Mouse (Mus musculus) macrophage (primary cell): ENCODE measurements around the gene Mcm2. TPM values are rescaled to one million over a fixed set of nuclear protein-coding genes. Genes with fewer than 3 reads are reported as not detected.

ENCODE experiments used
- H3K27ac ChIP-seq: fragments of 350-480 bp; formaldehyde crosslinking; 2 replicates; pipeline ENCODE4 v1.9.0; 2021
- H3K36me3 ChIP-seq: fragments of 350-480 bp; formaldehyde crosslinking; 2 replicates; pipeline ENCODE4 v1.9.0; 2021; ENCODE audit errors: inconsistent target
- H3K4me3 ChIP-seq: fragments of 350-480 bp; formaldehyde crosslinking; 2 replicates; pipeline ENCODE4 v1.9.0; 2021; ENCODE audit errors: inconsistent target
- H3K79me2 ChIP-seq: fragments of 350-480 bp; formaldehyde crosslinking; 2 replicates; pipeline ENCODE4 v1.9.0; 2021; ENCODE audit errors: inconsistent target
- WGBS: methylation state at CpG from one replicate; pipeline ENCODE4 v1.1.7; 2026; ENCODE audit warnings: inconsistent platforms; ENCODE audit not compliant: missing documents; 5-methylcytosine and 5-hydroxymethylcytosine counted together
- polyA plus RNA-seq: library from polyadenylated mRNA; stranded (reverse); fragments of 250-400 nt; gene quantifications from 3 replicates; pipeline ENCODE4 v1.2.4, GENCODE M21; 2018; ENCODE audit warnings: inconsistent platforms

Gene Mcm2
- polyA plus RNA-seq, 1 experiment from 2014 or later, result 17.8 TPM

DNA sequence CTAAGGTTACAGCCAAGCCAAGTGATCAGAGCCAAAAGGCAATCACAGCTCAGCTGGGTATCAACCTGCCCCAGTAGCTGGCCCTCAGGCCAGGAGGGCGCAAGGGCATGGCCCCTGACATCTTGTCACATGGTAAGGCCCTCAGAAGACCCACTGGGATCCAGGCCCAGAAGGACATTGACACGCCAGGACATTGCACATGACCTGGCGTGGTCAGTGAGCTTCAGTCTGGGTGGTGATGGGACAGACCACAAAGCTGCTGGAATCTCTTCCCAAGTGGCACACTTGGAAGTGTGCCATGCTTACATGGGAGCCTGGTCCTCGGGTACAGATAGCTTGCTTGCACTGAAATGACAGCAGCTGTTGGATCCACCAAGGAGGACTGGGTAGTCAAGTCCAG is 14.4 kb upstream of the Mcm2 start:
- Histone ChIP-seq H3K79me2 (peaks cover 16% of the 10 kb centered on the region; the same call in 1 of the 2 replicates), H3K36me3 (peaks cover 47% of the 10 kb centered on the region), H3K4me3 (no peak overlapping the region), H3K27ac (no peak overlapping the region)
- WGBS, result 88% methylated on average over 4 of the region's 4 CpGs

DNA sequence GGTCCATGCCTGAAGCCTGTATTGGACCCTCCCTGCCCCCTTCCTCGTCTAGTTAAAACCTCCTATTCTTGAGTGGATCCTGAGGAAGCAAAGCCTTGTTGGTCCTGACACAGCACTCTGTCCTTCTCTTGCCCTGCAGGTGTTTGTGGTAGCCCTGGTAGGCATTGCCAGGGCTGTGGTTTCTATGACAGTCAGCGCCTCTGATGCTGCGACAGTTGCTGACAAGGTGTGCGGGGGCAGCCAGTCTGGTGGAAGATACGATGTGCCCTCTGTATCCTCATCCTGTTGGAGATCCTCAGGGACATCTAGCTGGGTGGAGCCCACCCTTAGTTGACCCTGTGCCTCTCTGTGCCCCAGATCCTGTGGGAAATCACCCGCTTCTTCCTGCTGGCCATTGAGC is 10.6 kb upstream of the Mcm2 start:
- 89% methylated on average over 6 of the region's 6 CpGs for WGBS
- Histone ChIP-seq H3K36me3 (peaks cover 63% of the 10 kb centered on the region), H3K27ac (no peak overlapping the region), H3K79me2 (peaks cover 55% of the 10 kb centered on the region), H3K4me3 (no peak overlapping the region)

GRCm38 (mm10) chr6:88906369-88907108 is 8.0 kb upstream of the Mcm2 start:
- Histone ChIP-seq H3K4me3 (no peak overlapping the region), H3K79me2 (peaks cover 76% of the 10 kb centered on the region), H3K27ac (peak overlapping the region; percentile 93), H3K36me3 (peaks cover 51% of the 10 kb centered on the region)
- WGBS, result 21% methylated on average over 16 of the region's 16 CpGs

- peaks cover 36% of the 10 kb centered on the region for H3K36me3 ChIP-seq
- H3K79me2 ChIP-seq, result peaks cover 84% of the 10 kb centered on the region
- H3K27ac ChIP-seq, result peak overlapping the region; percentile 93
- H3K4me3 ChIP-seq, result no peak overlapping the region
- WGBS, result 96% methylated on average over 7 of the region's 7 CpGs
Observed at GRCm38 (mm10) chr6:88905042-88905441, 6.5 kb upstream of the Mcm2 start.

DNA sequence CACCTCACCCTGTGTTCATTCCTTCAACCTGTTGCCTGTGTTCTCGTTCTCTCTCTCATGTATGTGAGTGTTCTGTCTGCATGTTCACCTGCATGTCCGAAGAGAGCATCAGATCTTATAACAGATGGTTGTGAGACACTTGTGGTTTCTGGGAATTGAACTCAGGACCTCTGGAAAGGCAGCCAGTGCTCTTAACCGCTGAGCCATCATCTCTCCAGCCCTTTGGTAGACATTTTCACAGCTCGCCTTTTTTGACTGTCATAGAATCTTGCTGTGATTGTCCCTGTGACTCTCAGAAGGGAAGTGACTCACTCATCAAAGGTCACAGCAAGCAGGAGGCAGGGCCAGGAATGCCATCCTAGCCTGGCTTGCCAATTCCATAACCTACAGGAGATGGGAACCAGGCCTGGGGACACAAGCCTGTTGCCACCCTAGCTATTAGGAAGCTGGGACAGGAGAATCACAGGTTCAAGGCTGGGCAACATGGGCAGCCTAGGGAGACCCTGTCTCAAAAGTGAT is 5.9 kb upstream of the Mcm2 start:
- H3K4me3 ChIP-seq, result peak overlapping the region; percentile 89; the same call in 1 of the 2 replicates
- H3K79me2 ChIP-seq, result peaks cover 84% of the 10 kb centered on the region
- peak overlapping the region; percentile 93 for H3K27ac ChIP-seq
- peaks cover 30% of the 10 kb centered on the region for H3K36me3 ChIP-seq
- WGBS, result 73% methylated on average over 4 of the region's 4 CpGs

DNA sequence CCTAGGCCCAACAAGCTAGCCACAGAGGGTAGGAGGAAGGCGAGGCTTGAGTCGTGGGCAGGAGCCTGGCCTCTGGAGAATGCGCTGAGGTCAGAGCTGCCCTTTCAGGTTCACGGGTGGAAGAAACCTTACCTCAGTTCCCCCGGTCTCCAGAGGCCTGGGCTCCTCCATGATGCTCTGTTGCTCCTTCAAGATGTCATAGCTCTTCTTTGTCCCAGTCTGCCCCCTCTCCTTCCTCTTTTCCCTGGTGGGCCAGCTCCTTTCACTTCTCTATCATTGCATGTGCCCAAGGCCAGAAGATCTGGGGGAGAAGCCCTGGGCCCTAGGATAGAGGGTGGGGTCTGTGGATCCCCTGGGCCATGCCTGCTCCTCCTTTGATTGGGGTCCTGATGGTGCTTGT is 5.1 kb upstream of the Mcm2 start:
- Histone ChIP-seq H3K4me3 (peak overlapping the region; percentile 89), H3K36me3 (peaks cover 22% of the 10 kb centered on the region), H3K79me2 (peaks cover 75% of the 10 kb centered on the region), H3K27ac (peak overlapping the region; percentile 93)
- WGBS, result 43% methylated on average over 5 of the region's 5 CpGs

- 0 out of 2 replicates have a peak, but pooled peaks cover 7% of the 10 kb centered on the region for H3K36me3 ChIP-seq
- H3K4me3 ChIP-seq, result peak within 1 kb of the TSS; percentile 89
- peaks cover 72% of the 10 kb centered on the region for H3K79me2 ChIP-seq
- peak within 1 kb of the TSS; percentile 93 for H3K27ac ChIP-seq
- WGBS, result under 1% methylated on average over 61 of the region's 66 CpGs
Observed at GRCm38 (mm10) chr6:88901947-88902820, 3.6 kb upstream of the Mcm2 start, which contains the start of gene Tpra1. Gene Tpra1 (plus strand): TSS chr6:88902251.

GRCm38 (mm10) chr6:88901471-88901870 is 2.9 kb upstream of the Mcm2 start:
- 4% methylated on average over 5 of the region's 5 CpGs for WGBS
- Histone ChIP-seq H3K27ac (peak overlapping the region; percentile 93), H3K79me2 (peaks cover 72% of the 10 kb centered on the region), H3K36me3 (0 out of 2 replicates have a peak, but pooled peaks cover 5% of the 10 kb centered on the region), H3K4me3 (peak overlapping the region; percentile 89)

DNA sequence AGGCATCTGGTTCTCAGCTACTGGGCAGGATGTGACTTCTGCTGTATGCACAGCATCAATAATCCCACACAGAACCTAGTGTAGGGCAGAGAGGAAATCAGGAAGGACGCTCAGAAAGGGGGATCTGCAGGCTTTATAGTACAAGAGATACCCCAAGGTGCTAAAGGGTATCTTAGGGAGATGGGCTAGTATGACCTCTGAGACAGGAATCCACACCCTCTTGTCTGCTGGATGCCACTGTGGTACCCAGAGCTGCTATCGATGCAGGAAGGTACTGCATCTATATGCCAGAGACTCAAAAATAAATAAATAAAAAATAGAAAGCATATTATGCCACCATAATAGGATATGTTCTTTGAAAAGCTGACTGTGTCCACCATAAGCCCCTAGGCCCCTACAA is 1.0 kb upstream of the Mcm2 start:
- no peak overlapping the region for H3K27ac ChIP-seq

DNA sequence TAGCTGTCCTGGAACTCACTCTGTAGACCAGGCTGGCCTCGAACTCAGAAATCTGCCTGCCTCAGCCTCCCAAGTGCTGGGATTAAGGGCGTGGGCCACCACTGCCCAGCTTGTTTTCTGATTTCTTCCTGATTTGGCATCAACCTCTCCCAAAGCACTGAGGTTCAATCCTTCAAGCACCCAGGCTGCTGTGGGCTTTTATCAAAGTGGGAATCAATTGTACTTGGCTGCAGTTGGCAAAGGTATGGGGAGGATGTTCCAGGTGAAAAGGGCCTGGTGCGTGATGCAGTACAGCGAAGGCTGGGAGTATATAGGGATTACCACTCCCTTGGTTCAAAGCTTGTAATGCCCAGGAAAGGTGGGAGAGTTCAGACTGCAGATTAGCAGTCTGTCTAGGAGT is 506 bp upstream of the Mcm2 start:
- peak overlapping the region; percentile 90 for H3K4me3 ChIP-seq
- no peaks in the 10 kb centered on the region for H3K36me3 ChIP-seq
- peaks cover 70% of the 10 kb centered on the region for H3K79me2 ChIP-seq
- peak overlapping the region; percentile 70; the same call in 1 of the 2 replicates for H3K27ac ChIP-seq
- 44% methylated on average over 3 of the region's 4 CpGs for WGBS

More for the DNA sequence above, 1.0 kb upstream of the Mcm2 start:
- Histone ChIP-seq H3K36me3 (no peaks in the 10 kb centered on the region), H3K4me3 (no peak overlapping the region), H3K79me2 (peaks cover 72% of the 10 kb centered on the region)
- 97% methylated on average over 2 of the region's 2 CpGs for WGBS

DNA sequence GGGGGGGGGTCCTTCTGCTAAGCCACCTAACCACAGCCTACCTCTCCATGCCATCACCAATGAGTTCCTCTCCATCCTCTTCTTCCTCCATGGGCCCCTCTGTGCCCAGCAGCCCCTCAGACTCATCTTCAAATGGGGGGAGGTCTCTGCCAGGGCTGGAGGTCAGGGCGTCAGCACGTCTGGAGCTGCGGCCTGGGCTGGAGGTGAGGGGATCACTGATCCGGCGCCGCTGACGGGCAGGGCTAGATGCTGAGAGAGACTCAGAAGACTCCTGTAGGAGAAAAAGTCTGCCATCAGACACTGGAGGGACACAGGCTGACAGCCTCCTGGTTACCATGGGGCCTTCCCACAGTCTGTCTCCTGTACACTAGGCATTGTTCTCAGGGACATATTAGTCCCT is 1.3 kb downstream of the Mcm2 start:
- peaks cover 52% of the 10 kb centered on the region for H3K79me2 ChIP-seq
- H3K27ac ChIP-seq, result no peak overlapping the region
- WGBS, result 95% methylated on average over 7 of the region's 7 CpGs
- H3K36me3 ChIP-seq, result peaks cover 9% of the 10 kb centered on the region; the same call in 1 of the 2 replicates
- H3K4me3 ChIP-seq, result peak overlapping the region; percentile 90

- 89% methylated on average over 6 of the region's 6 CpGs for WGBS
- H3K36me3 ChIP-seq, result peaks cover 21% of the 10 kb centered on the region; the same call in 1 of the 2 replicates
Observed at GRCm38 (mm10) chr6:88895943-88896342, 2.6 kb downstream of the Mcm2 start.

DNA sequence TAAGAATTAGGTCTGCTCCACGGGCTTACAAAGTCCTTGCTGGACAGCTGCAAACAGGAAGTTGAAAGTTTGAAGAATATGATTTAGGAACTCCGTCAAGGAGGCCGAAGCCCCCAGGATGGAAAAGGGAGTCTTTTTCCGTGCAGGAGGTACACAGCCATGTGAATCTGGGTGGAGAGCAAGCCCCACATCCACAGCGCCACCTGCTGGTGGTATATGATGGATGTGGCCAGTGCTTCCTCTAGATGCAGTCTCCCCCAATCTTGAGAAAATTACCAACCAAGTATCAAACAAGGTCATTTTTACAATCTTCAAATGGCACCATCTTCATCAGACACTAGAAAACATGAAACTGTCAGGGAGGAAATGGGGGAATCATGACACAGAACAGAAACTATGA is 5.0 kb downstream of the Mcm2 start:
- 70% methylated on average over 5 of the region's 5 CpGs for WGBS
- H3K27ac ChIP-seq, result no peak overlapping the region
- peaks cover 44% of the 10 kb centered on the region; the same call in 1 of the 2 replicates for H3K36me3 ChIP-seq
- peaks cover 41% of the 10 kb centered on the region for H3K79me2 ChIP-seq
- H3K4me3 ChIP-seq, result no peak overlapping the region

More at GRCm38 (mm10) chr6:88895943-88896342, 2.6 kb downstream of the Mcm2 start:
- peaks cover 43% of the 10 kb centered on the region for H3K79me2 ChIP-seq
- no peak overlapping the region for H3K4me3 ChIP-seq
- no peak overlapping the region for H3K27ac ChIP-seq

DNA sequence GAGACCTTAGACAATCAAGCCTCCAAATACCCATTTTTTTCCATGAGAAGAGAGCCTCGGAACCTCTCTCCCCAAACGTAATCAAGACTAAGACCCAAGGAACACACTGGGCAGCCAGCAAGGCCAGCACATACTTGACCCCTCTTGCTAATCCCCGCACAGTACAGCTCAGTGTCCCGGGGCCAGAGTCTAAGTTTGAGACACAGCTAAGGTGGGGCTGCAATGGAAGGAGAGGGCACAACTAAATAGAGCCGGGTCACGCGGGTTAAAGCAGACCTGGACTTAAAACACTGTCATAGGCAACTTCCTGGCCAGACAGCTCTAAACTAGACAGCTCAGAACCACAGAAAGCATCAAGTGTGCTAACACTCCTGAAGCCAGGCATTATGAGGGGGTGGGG is 7.7 kb downstream of the Mcm2 start:
- no peak overlapping the region for H3K4me3 ChIP-seq
- WGBS, result 96% methylated on average over 7 of the region's 7 CpGs
- H3K79me2 ChIP-seq, result peaks cover 15% of the 10 kb centered on the region; the same call in 1 of the 2 replicates
- H3K27ac ChIP-seq, result no peak overlapping the region
- H3K36me3 ChIP-seq, result peaks cover 66% of the 10 kb centered on the region; the same call in 1 of the 2 replicates
